Mouse (Mus musculus): ENCODE measurements around the gene Arid3b.

The Arid3b gene

GRCm38 (mm10) chr9:57775026-57775425, 61.6 kb downstream of the Arid3b start:
- no peak for DNase-seq (ENCODE audit: low spot score)

GRCm38 (mm10) chr9:57774168-57774567, 62.4 kb downstream of the Arid3b start:
- DNase-seq (ENCODE audit: low spot score), result no peak

GRCm38 (mm10) chr9:57773754-57774153, 62.8 kb downstream of the Arid3b start:
- DNase-seq (ENCODE audit: low spot score), result no peak

GRCm38 (mm10) chr9:57770836-57771235, 65.8 kb downstream of the Arid3b start:
- no peak for DNase-seq (ENCODE audit: low spot score)

GRCm38 (mm10) chr9:57770214-57770613, 66.4 kb downstream of the Arid3b start:
- no peak for DNase-seq (ENCODE audit: low spot score)

- no peak for DNase-seq (ENCODE audit: low spot score)
Measured at GRCm38 (mm10) chr9:57769539-57770069, 67.0 kb downstream of the Arid3b start.

GRCm38 (mm10) chr9:57767231-57767630, 69.4 kb downstream of the Arid3b start:
- DNase-seq (ENCODE audit: low spot score), result no peak

GRCm38 (mm10) chr9:57766431-57766830, 70.2 kb downstream of the Arid3b start:
- DNase-seq (ENCODE audit: low spot score), result no peak

- no peak for DNase-seq (ENCODE audit: low spot score)
Measured at GRCm38 (mm10) chr9:57765364-57766351, 70.9 kb downstream of the Arid3b start, which contains the start of gene Clk3. Gene Clk3, minus strand, starts transcription at chr9:57765860.

GRCm38 (mm10) chr9:57764974-57765363, 71.6 kb downstream of the Arid3b start:
- DNase-seq (ENCODE audit: low spot score), result peak; percentile 84

- peak; percentile 32 for DNase-seq (ENCODE audit: low spot score)
Measured at GRCm38 (mm10) chr9:57764147-57764973, 72.2 kb downstream of the Arid3b start.

GRCm38 (mm10) chr9:57762563-57762991, 74.0 kb downstream of the Arid3b start:
- no peak for DNase-seq (ENCODE audit: low spot score)

- DNase-seq (ENCODE audit: low spot score), result no peak
Measured at GRCm38 (mm10) chr9:57761563-57762551, 74.7 kb downstream of the Arid3b start.

GRCm38 (mm10) chr9:57760416-57761146, 76.0 kb downstream of the Arid3b start:
- no peak for DNase-seq (ENCODE audit: low spot score)

- no peak for DNase-seq (ENCODE audit: low spot score)
Measured at GRCm38 (mm10) chr9:57759289-57759688, 77.3 kb downstream of the Arid3b start.

GRCm38 (mm10) chr9:57758528-57758927, 78.1 kb downstream of the Arid3b start:
- DNase-seq (ENCODE audit: low spot score), result no peak

- DNase-seq (ENCODE audit: low spot score), result no peak
Measured at GRCm38 (mm10) chr9:57757578-57757977, 79.0 kb downstream of the Arid3b start.

- no peak for DNase-seq (ENCODE audit: low spot score)
Measured at GRCm38 (mm10) chr9:57750901-57751300, 85.7 kb downstream of the Arid3b start.

- no peak for DNase-seq (ENCODE audit: low spot score)
Measured at GRCm38 (mm10) chr9:57748831-57749230, 87.8 kb downstream of the Arid3b start.

GRCm38 (mm10) chr9:57748137-57748536, 88.5 kb downstream of the Arid3b start:
- DNase-seq (ENCODE audit: low spot score), result no peak
